Mouse (Mus musculus): ENCODE data around the gene Ubiad1. TPM values are rescaled to one million over a fixed set of nuclear protein-coding genes. Genes with fewer than 3 reads are reported as not detected.

The Ubiad1 gene
- polyA plus RNA-seq, 1 experiment = 1.2 TPM

DNA sequence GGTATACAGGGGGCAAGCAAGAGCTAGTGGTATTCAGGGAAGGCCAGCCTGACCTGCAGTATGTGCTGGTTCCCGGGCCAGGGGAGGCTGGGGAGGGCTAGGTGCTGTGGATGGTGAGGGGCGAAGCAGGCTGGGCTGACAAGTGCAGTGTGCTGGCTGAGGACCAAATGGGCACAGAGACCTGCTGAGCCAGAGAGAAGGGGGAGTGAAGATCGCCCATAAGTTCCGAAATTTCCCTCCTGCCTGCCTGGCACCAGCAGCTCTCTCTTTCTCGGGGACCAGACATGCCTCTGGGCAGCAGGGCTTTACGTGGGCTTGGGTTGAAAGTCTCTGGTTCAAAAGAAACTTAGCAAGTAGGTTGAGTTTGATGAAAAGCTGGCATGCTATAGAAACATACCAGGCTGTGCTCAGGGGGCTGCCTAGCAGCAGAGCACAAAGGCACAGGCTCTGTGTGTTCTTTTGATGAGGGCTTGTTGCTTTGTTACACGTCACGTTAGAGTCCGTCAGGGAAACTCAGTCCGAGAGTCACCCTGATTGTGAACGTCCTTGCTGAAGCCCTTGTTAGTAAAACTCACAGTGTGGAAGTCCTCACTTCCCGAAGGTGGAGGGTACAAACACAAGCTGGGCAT, 16.2 kb upstream of the Ubiad1 start:
- H3K9me3 ChIP-seq (ENCODE audit: control insufficient read depth, low read length) = no peaks in the 10 kb centered on the region
- TF ChIP-seq TAL1 (IDR thresholded peaks at IDR 0.05; ENCODE audit: low read length) = no peak
- no peak for TF ChIP-seq GATA1 (IDR thresholded peaks at IDR 0.05; ENCODE audit: low read length)
- peaks cover 89% of the 10 kb centered on the region for H3K36me3 ChIP-seq (ENCODE audit: control insufficient read depth)
- H3K4me1 ChIP-seq (ENCODE audit: control insufficient read depth) = no peaks in the 10 kb centered on the region
- no peaks in the 10 kb centered on the region for H3K27me3 ChIP-seq (ENCODE audit: control insufficient read depth)
- H3K4me3 ChIP-seq (replicated peaks) = no peak overlapping the region

GRCm38 (mm10) chr4:148455477-148456025, 11.0 kb upstream of the Ubiad1 start:
- TF ChIP-seq TAL1 (IDR thresholded peaks at IDR 0.05; ENCODE audit: low read length) = no peak
- no peak for TF ChIP-seq GATA1 (IDR thresholded peaks at IDR 0.05; ENCODE audit: low read length)
- Histone ChIP-seq H3K4me3 (replicated peaks) (no peak overlapping the region), H3K9me3 (ENCODE audit: control insufficient read depth, low read length) (no peaks in the 10 kb centered on the region), H3K27me3 (ENCODE audit: control insufficient read depth) (no peaks in the 10 kb centered on the region), H3K36me3 (ENCODE audit: control insufficient read depth) (peaks cover 82% of the 10 kb centered on the region), H3K4me1 (ENCODE audit: control insufficient read depth) (no peaks in the 10 kb centered on the region; the same call in 1 of the 2 replicates)

GRCm38 (mm10) chr4:148453707-148454106, 9.1 kb upstream of the Ubiad1 start:
- H3K27me3 ChIP-seq (ENCODE audit: control insufficient read depth) = no peaks in the 10 kb centered on the region
- H3K9me3 ChIP-seq (ENCODE audit: control insufficient read depth, low read length) = no peaks in the 10 kb centered on the region
- H3K4me1 ChIP-seq (ENCODE audit: control insufficient read depth) = peaks cover 14% of the 10 kb centered on the region
- no peak overlapping the region for H3K4me3 ChIP-seq (replicated peaks)
- H3K36me3 ChIP-seq (ENCODE audit: control insufficient read depth) = peaks cover 66% of the 10 kb centered on the region
- no peak for TF ChIP-seq GATA1 (IDR thresholded peaks at IDR 0.05; ENCODE audit: low read length)
- TF ChIP-seq TAL1 (IDR thresholded peaks at IDR 0.05; ENCODE audit: low read length) = no peak

DNA sequence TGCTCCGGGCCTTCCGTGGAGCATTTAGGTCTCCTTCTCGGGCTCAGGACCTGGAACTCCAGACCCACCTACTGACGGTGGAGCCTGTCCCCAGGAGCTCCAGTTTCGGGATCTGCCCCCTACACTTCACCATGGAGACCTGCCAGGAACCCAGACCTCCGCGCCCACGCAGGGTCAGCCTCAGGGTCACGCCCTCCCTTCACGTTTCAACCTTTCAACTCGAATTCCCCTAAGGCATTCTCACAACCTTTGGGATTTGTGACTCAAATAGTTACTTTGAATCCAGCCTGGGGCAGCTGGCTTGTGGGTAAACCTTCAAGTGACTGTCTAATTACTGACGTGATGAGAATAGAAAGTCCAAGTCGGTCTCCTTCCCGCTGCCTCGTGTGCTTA, 4.3 kb upstream of the Ubiad1 start:
- peaks cover 32% of the 10 kb centered on the region for H3K4me1 ChIP-seq (ENCODE audit: control insufficient read depth)
- no peaks in the 10 kb centered on the region for H3K27me3 ChIP-seq (ENCODE audit: control insufficient read depth)
- TF ChIP-seq TAL1 (IDR thresholded peaks at IDR 0.05; ENCODE audit: low read length) (no peak), GATA1 (IDR thresholded peaks at IDR 0.05; ENCODE audit: low read length) (no peak)
- peak overlapping the region; percentile 94 for H3K4me3 ChIP-seq (replicated peaks)
- H3K9me3 ChIP-seq (ENCODE audit: control insufficient read depth, low read length) = no peaks in the 10 kb centered on the region
- H3K36me3 ChIP-seq (ENCODE audit: control insufficient read depth) = peaks cover 18% of the 10 kb centered on the region

- H3K9me3 ChIP-seq (ENCODE audit: control insufficient read depth, low read length) = no peaks in the 10 kb centered on the region
- H3K4me3 ChIP-seq (replicated peaks) = peak within 1 kb of the TSS; percentile 94
- TF ChIP-seq GATA1 (IDR thresholded peaks at IDR 0.05; ENCODE audit: low read length) = no peak
- no peak for TF ChIP-seq TAL1 (IDR thresholded peaks at IDR 0.05; ENCODE audit: low read length)
- peaks cover 14% of the 10 kb centered on the region for H3K36me3 ChIP-seq (ENCODE audit: control insufficient read depth)
- H3K4me1 ChIP-seq (ENCODE audit: control insufficient read depth) = peaks cover 38% of the 10 kb centered on the region
- H3K27me3 ChIP-seq (ENCODE audit: control insufficient read depth) = no peaks in the 10 kb centered on the region
Measured at GRCm38 (mm10) chr4:148448179-148448852, 3.7 kb upstream of the Ubiad1 start, which contains the start of gene Mtor. Gene Mtor (plus strand): TSS chr4:148448611.

GRCm38 (mm10) chr4:148442598-148442997, 2.0 kb downstream of the Ubiad1 start:
- Histone ChIP-seq H3K36me3 (ENCODE audit: control insufficient read depth) (peaks cover 40% of the 10 kb centered on the region), H3K27me3 (ENCODE audit: control insufficient read depth) (no peaks in the 10 kb centered on the region), H3K4me3 (replicated peaks) (no peak overlapping the region), H3K4me1 (ENCODE audit: control insufficient read depth) (peaks cover 34% of the 10 kb centered on the region), H3K9me3 (ENCODE audit: control insufficient read depth, low read length) (no peaks in the 10 kb centered on the region)
- TF ChIP-seq TAL1 (IDR thresholded peaks at IDR 0.05; ENCODE audit: low read length) (no peak), GATA1 (IDR thresholded peaks at IDR 0.05; ENCODE audit: low read length) (no peak)

DNA sequence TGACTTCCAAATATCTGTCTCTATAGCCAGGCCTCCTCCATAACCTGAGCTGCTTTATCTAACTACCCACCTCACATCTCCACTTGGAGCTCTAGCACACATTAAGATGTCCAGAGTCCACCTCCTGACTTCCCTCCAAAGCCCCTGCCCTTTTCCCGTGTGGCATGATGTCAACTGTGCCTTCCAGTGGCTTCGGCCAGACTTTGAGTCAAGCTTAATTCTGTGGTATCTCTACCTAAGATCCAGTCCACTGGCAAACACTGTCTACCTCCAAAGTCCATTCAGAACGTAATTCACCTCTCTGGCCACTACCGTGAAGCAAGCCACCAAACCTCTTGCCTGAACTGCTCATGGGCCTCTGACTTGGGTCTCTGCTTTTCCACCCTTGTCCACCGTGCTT, 2.6 kb downstream of the Ubiad1 start:
- Histone ChIP-seq H3K27me3 (ENCODE audit: control insufficient read depth) (no peaks in the 10 kb centered on the region), H3K9me3 (ENCODE audit: control insufficient read depth, low read length) (no peaks in the 10 kb centered on the region), H3K36me3 (ENCODE audit: control insufficient read depth) (peaks cover 45% of the 10 kb centered on the region), H3K4me1 (ENCODE audit: control insufficient read depth) (peaks cover 32% of the 10 kb centered on the region), H3K4me3 (replicated peaks) (no peak overlapping the region)
- TF ChIP-seq GATA1 (IDR thresholded peaks at IDR 0.05; ENCODE audit: low read length) = no peak
- TF ChIP-seq TAL1 (IDR thresholded peaks at IDR 0.05; ENCODE audit: low read length) = no peak

DNA sequence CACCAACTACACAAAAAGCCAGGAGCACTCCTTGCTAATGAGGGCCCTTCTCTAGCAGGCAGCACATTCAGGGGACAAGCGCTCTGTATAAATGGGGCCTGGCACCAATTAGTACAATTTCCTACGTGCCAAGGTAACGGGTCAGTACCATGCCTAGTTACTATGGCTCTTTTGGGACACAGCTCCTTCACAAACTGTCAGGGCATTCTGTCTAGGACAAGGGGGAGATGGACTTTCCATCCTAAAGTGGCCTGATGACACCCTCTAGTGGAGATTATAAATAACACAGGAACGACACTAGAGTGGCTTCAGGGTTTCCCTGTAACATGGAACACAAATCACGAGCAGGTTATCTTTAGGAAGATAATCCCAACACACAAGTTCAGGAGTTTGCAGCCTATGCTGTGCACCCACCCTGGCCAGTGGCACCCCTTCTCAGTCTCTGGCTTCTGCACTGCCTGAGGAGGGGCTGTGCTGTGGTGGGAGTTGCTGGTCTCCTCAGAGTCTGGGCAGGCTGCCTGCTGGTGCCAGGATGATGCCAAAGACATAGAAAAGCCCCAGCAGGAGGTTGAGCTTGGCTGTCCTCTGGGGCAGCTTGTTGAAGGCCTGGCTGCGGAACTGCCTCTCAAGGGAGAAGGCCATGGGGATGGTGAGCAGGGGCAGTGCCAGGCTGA, 8.8 kb downstream of the Ubiad1 start:
- peaks cover 83% of the 10 kb centered on the region for H3K36me3 ChIP-seq (ENCODE audit: control insufficient read depth)

GRCm38 (mm10) chr4:148435106-148435505, 9.5 kb downstream of the Ubiad1 start:
- no peaks in the 10 kb centered on the region for H3K9me3 ChIP-seq (ENCODE audit: control insufficient read depth, low read length)
- peaks cover 78% of the 10 kb centered on the region for H3K36me3 ChIP-seq (ENCODE audit: control insufficient read depth)
- no peak for TF ChIP-seq TAL1 (IDR thresholded peaks at IDR 0.05; ENCODE audit: low read length)
- TF ChIP-seq GATA1 (IDR thresholded peaks at IDR 0.05; ENCODE audit: low read length) = no peak
- H3K27me3 ChIP-seq (ENCODE audit: control insufficient read depth) = no peaks in the 10 kb centered on the region
- H3K4me3 ChIP-seq (replicated peaks) = no peak overlapping the region
- no peaks in the 10 kb centered on the region; the same call in none of the 2 replicates for H3K4me1 ChIP-seq (ENCODE audit: control insufficient read depth)

More for the DNA sequence above, 8.8 kb downstream of the Ubiad1 start:
- no peaks in the 10 kb centered on the region for H3K9me3 ChIP-seq (ENCODE audit: control insufficient read depth, low read length)
- TF ChIP-seq GATA1 (IDR thresholded peaks at IDR 0.05; ENCODE audit: low read length) (no peak), TAL1 (IDR thresholded peaks at IDR 0.05; ENCODE audit: low read length) (no peak)
- H3K27me3 ChIP-seq (ENCODE audit: control insufficient read depth) = no peaks in the 10 kb centered on the region
- H3K4me1 ChIP-seq (ENCODE audit: control insufficient read depth) = no peaks in the 10 kb centered on the region; the same call in none of the 2 replicates
- no peak overlapping the region for H3K4me3 ChIP-seq (replicated peaks)
